Mouse (Mus musculus): ENCODE measurements around the gene Elk4. TPM values are rescaled to one million over a fixed set of nuclear protein-coding genes. Genes with fewer than 3 reads are reported as not detected.

The Elk4 gene
- total RNA-seq, 2 experiments from 2014 or later: 60.1 to 61.6 TPM

- DNase-seq (ENCODE audit: low spot score in 2 of 2): no peak
Measured at GRCm38 (mm10) chr1:132011785-132012184, 4.4 kb downstream of the Elk4 start.

DNA sequence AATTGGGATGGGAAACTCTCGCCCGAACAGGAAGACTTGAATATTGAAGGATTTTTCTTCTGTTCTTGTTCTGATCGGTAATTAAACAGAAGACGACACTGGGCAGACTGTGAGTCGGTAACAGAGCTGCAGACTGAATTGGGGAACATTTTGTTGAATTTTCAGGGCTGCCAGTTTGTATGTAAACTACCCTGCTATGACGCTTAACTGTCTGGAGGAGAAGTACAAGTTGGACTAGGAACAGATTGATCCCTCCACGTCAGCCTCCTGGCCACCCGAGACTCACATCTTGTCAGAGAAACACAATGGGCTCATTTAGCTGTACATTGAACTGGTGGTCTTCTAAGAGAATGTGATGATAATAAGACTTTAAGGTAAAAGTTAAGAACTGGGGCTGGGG, 5.5 kb downstream of the Elk4 start:
- DNase-seq (ENCODE audit: low spot score in 2 of 2): no peak

GRCm38 (mm10) chr1:132014800-132015199, 7.4 kb downstream of the Elk4 start:
- DNase-seq (ENCODE audit: low spot score in 2 of 2): no peak

GRCm38 (mm10) chr1:132016691-132017090, 9.3 kb downstream of the Elk4 start:
- no peak for DNase-seq (ENCODE audit: low spot score in 2 of 2)

DNA sequence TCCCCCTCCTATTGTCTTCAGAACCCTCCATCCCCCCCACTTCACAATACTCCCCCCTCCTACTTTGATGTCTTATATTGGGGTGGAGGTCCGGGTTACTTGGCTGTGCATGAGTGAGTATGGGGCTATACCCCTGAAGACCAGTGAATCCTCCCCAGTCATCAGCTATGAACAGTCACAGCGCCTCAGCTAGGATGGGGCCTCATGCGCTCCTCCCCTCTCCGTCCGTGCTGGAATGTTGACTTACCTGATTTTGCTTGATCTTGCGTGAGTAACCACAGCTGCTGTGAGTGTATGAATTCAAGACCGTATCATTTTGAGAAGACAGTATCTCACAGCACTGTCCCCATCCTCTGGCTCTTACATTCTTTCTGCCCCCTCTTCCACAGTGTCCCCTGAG, 12.5 kb downstream of the Elk4 start:
- DNase-seq (ENCODE audit: low spot score in 2 of 2): no peak

GRCm38 (mm10) chr1:132022107-132022506, 14.7 kb downstream of the Elk4 start:
- DNase-seq (ENCODE audit: low spot score in 2 of 2): no peak

GRCm38 (mm10) chr1:132026925-132027646, 19.7 kb downstream of the Elk4 start:
- DNase-seq (ENCODE audit: low spot score in 2 of 2): no peak

DNA sequence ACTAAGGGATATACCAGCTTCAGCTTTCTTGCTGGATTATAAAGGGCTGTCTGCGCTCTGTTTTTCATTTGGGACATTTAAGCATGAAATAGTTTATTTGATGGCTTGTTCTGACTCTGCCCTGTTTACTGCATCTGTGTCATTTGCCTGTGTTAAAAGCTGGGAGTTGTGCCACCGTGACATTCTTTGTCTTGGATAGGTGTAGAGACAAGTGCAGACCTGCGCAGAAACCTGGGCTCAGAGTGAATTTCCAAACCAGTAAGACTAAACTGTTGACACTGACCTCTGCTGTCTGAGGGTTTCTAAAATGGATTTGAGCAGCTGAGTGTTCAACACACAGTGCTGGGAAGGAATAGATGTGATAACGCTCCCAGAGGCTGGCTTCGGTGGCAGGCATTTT, 20.6 kb downstream of the Elk4 start:
- DNase-seq (ENCODE audit: low spot score in 2 of 2): no peak

GRCm38 (mm10) chr1:132028413-132028812, 21.0 kb downstream of the Elk4 start:
- DNase-seq (ENCODE audit: low spot score in 2 of 2): no peak

- DNase-seq (ENCODE audit: low spot score in 2 of 2): no peak
Measured at GRCm38 (mm10) chr1:132030574-132030973, 23.2 kb downstream of the Elk4 start.

DNA sequence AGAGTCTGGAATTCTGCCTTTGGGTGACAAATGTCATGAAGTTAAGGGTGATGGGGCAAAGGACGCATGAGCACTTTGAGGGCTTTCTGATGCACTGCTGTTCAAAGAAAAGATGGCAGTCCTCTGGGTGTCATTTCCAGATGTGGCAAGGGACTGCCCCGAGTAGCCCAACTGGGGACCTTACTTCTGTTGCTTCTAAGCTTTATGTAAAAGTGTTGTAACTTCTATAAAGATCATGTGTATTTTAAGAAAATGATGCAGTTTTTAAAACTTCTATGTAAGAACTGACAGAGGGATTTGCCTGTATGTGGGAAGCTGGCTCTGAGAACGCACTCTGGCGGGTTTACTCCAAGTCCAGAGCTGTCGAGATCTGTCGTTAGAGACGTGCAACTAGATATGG, 24.8 kb downstream of the Elk4 start:
- no peak for DNase-seq (ENCODE audit: low spot score in 2 of 2)

DNA sequence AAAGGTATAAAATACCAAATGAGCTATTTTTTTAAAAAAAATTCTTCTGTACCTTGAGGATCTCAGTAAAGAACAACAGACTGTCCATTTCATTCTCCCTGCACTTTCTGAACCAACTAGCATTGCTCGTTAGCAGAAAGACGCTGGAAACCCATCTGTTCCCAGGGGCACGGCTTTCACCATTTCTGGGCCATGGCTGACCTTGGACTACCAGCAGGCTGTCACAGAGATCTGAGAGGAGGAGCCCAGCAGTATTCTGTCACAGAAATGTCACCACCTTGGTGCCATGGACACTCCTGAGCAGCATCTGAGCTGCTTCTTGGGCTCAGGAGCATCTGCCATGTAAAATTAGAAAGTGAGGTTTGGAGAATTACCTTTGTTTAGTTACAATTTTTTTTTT, 30.3 kb downstream of the Elk4 start:
- no peak for DNase-seq (ENCODE audit: low spot score in 2 of 2)

DNA sequence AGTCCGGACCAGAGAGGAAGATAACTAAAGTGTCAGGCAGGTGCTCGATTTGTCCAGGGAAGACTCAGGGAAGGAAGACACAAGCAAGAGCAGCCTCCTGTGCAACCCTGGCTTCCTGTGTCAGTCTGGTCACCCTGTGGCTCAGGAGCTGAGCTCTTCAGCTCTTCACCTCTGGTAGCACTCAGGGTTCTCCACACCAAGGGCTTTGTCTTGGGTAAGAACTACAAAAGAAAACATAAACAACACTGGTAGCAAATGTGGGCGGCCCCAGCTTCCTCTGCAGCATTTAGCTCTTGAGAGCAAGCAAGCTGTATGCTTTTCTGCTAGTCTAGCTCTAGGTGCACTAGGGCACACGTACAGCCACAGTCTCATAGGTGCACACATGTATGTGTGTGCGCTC, 31.3 kb downstream of the Elk4 start:
- no peak for DNase-seq (ENCODE audit: low spot score in 2 of 2)

DNA sequence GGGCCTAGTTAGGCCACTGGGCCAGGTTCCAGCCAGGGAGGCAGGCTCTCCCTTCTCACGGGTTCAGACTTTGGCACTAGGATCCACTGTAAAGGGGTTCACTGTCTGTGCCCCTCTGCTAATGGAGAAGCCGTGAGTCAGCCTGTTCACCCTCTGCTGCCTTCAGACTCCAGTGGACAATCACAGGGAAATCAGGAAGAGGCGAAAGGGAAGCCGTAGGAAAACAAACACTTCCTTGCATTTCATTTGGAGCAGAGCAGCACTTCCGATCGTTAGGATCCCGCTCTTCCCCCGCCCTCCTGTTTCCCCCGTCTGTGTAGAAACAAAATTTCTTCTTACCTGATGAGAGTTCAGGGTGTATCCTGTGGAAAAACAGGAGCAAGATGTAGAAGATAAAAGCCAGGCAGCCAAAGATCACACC, 32.8 kb downstream of the Elk4 start:
- peak in 1 of 2 experiments; percentile 32 for DNase-seq (ENCODE audit: low spot score in 2 of 2)

GRCm38 (mm10) chr1:132043759-132044158, 36.4 kb downstream of the Elk4 start:
- DNase-seq (ENCODE audit: low spot score in 2 of 2): no peak

DNA sequence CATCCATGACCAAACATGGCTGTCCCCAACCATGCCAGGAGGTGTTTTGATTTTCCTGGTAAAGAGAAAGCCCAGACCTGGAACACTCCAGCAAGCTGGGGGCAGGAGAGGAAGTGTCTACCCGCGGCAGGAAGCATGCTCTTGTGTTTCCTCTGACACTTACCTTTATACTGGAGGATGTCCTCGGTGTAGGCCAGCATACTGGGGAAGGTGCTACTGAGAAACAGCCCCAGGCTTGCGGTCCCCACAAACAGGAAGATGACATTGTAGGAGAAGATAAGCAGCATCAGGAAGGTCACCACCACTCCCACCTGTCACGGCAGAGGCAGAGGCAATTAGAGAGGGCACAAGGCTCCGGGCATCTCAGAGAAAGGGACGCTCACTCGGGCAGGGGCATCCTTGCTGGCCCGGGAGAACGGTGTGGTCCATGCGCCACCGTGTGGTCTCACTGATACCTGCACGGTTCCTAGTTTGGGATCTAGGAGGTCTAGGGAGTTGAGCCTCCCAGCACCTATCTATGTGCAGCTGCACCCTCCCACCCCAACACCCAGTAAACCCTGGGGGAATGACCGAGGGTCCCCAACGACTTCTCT, 38.8 kb downstream of the Elk4 start:
- DNase-seq (ENCODE audit: low spot score in 2 of 2): peak; percentile 75 to 80

DNA sequence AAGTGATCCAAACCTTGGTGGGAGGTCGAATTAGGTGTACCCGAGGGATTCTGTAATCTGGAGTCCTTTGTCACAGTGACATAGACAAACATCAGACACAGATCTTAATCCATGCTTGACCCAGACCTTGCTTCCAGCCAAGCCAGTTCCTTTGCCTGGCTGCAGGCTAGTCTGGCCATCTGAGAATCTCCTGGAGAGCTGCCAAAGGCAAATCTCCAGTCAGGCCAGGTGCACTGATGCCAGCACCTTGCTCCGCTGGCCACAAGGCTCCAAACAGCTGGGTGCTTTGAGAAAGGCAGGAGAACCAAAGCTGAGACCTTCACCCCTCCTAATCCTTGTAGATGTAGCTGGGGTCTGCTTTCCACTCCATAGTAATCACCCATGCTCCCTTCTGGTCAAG, 44.3 kb downstream of the Elk4 start:
- DNase-seq (ENCODE audit: low spot score in 2 of 2): no peak

DNA sequence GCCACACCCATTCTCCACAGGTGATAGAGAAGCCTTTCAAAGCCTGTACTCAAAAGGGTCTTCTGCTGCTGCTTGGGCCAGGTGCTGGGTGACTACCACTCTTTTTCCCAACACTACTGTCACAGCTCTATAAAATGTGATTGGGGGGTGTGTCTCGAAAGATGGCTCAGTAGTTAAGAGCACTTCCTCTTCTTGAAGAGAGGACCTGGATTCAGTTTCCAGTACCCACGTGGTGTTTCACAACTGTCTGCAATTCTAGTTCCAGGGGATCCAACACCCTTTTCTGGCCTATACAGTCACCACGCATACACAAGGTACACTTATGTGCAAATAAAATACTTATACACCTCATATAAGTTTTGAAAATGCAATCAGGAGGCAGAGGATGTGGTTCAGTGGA, 47.0 kb downstream of the Elk4 start:
- no peak for DNase-seq (ENCODE audit: low spot score in 2 of 2)

DNA sequence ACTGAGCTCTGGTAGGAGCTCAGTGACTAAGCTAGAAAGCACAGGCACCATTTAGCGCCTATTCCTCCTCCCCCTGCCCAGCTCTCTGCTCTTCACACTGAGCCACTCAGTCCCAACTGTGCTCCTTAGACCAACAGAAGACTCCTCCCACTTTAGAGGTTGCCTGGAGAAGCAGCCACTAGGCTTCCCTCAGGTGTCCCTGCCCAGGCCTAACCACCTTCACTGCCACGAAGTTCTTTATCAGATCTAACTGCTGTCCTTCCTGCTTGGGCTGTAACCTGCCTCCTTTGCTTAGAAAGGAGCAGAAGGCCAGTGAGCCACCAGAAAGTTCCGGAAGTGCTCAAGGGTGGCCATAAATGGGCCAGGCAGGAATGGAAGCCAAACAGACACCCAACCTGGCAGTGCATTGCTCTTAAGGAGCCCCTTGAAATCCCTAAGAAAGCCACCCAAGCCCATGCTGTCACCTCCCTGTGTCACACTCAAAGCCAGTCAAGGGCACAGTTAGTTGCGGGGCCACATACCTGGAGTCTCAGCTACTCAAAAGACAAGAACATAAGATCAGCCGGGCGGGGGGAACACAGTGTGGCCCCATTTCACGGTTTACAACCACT, 47.8 kb downstream of the Elk4 start:
- no peak for DNase-seq (ENCODE audit: low spot score in 2 of 2)

DNA sequence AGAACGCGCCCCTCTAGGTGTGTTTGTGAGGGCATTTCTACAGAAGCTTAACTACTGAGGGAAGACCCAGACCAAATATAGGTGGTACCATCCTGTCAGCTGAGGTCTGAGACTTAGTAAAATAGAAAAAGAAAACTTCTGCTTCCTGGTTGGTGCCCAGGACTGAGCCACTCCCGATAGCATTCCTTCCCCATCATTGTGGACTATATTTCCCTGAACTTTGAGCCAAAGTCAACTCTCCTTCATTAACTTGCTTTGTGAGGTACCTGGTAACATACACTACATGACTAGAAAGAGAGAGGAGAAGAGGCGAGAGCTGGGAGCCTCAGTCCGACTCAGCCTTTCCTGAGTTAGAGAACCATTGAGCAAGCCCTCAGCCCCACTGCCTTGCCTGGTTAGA, 51.2 kb downstream of the Elk4 start:
- DNase-seq (ENCODE audit: low spot score in 2 of 2): no peak

DNA sequence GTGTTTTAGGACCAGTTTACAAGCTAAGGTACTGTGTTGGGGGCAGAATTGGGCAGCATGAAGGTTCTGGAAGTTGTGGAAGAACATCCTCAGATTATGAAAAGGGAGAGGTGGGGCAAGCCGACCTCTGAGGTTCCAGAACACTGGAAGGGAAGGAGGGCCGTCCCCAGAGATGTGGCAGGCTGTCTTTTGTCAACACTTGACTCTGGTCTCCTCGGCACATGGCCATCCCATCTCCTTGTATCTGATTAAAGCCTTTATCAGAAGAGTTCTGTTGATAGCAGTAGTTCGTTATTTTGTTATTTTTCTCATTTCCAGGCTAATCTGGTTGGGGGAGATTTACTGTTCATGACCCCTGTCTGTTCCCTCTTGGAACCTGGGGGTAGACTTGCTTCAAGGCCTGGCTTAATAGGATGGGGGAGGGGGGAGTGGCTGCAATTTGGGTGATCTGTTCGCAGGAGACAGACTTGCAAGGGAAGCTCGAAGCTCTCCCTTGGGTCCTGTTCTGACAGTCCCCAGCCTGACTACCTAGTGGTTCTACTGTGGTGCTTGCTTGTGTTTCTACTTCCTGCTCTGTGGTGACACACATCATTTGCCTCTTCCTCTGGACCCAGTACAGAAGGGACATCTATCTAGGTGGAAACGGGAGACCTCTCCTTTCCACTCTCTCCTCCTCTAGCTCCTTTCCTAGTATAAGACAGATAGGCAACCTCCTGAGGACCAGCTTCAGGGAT, 52.8 kb downstream of the Elk4 start:
- no peak for DNase-seq (ENCODE audit: low spot score in 2 of 2)
